Mouse (Mus musculus) Patski (cell line): ENCODE results near the gene Olfr99. TPM values are rescaled to one million over a fixed set of nuclear protein-coding genes. Genes with fewer than 3 reads are reported as not detected.

Experiments
- ATAC-seq: fragments of 100-300 bp; one replicate; pipeline ENCODE4 v1.8.0; 2021
- CTCF ChIA-PET: fragments of 350-600 bp; sonication (Branson Sonifier 250); formaldehyde crosslinking; loops from one replicate; lab custom pipeline; 2022; ENCODE audit warnings: inconsistent platforms; lab: Charles Lee
- POLR2A ChIA-PET: fragments of 350-600 bp; sonication (Branson Sonifier 250); formaldehyde crosslinking; loops from one replicate; lab custom pipeline; 2022; ENCODE audit warnings: antibody characterized with exemption, inconsistent platforms; lab: Charles Lee
- DNase-seq: peaks from one replicate; pipeline ENCODE4 v3.0.0-alpha.2; 2011; ENCODE audit warnings: low read depth, low spot score
- H3K27me3 ChIP-seq: fragments of 371-371 bp; one replicate; pipeline ENCODE4 v1.5.1; 2021
- CTCF ChIP-seq: fragments of 100-300 bp; IDR thresholded peaks from one replicate; pipeline ENCODE4 v1.5.1; 2021
- in situ Hi-C: fragments of 300-500 bp; cut with MboI; formaldehyde crosslinking; loops from 3 replicates; pipeline ENCODE4 v1.11.1; 2018; ENCODE audit warnings: low pct_unique_long_range_greater_than_20kb, mixed read lengths
- polyA plus RNA-seq: library from polyadenylated mRNA; unstranded; gene quantifications from one replicate; pipeline ENCODE4 v1.2.3, GENCODE M21; 2021

The Olfr99 gene
- 0.05 TPM for polyA plus RNA-seq

DNA sequence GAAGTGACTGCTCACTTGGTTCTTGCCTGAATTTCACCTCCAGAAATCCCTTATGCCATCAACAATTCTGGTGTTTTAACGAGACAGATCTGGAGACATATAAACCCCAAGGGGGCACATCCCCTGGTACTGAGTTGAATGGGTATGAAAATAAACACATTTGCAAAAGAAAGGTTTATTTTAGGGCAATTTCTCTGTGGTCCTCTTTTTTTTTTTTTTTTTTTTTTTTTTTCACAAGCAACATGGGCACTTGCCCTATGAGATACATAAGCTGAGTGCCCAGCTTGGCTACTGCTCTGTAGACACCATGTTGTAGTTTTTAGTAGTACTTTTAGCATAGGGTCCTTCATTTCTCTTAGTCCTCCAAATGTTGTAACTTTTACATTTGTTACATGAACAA lies at the start of gene Olfr99:
Gene Olfr99, minus strand, starts transcription at position 101 of the 400 bp plus-strand sequence.
- H3K27me3 ChIP-seq, result no peaks in the 10 kb centered on the region
- DNase-seq, result no peak
- ATAC-seq, result no peak
- in situ Hi-C loops, result no loop called here
- POLR2A ChIA-PET, result no interaction called here
- CTCF ChIA-PET, result no interaction called here
- TF ChIP-seq CTCF, result no peak

DNA sequence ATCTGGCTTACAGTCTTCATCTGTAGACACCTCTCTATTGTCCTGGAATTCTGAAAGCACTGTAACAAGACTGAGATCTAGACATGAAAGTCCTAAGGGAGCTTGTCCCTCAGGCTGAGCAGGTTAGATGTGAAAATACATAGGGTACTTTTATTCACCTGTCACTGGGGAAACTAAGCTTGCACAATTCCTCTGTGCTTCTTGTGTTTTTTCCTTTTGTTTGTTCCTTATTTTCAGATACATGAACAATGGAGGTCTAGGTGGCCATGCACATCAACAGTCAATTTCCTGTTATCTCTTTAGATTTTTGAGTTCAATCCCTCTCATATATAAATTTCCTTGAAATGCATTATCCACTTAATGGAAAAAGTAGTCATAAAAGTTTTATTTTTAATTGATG lies 33.7 kb upstream of the Olfr99 start, which contains the start of gene Olfr102:
Gene Olfr102, minus strand, starts transcription at position 101 of the 400 bp plus-strand sequence.
- DNase-seq, result no peak
- ChIA-PET CTCF (no interaction called here), POLR2A (no interaction called here)
- no peak for TF ChIP-seq CTCF
- H3K27me3 ChIP-seq, result no peaks in the 10 kb centered on the region
- no peak for ATAC-seq
- in situ Hi-C loops, result no loop called here

DNA sequence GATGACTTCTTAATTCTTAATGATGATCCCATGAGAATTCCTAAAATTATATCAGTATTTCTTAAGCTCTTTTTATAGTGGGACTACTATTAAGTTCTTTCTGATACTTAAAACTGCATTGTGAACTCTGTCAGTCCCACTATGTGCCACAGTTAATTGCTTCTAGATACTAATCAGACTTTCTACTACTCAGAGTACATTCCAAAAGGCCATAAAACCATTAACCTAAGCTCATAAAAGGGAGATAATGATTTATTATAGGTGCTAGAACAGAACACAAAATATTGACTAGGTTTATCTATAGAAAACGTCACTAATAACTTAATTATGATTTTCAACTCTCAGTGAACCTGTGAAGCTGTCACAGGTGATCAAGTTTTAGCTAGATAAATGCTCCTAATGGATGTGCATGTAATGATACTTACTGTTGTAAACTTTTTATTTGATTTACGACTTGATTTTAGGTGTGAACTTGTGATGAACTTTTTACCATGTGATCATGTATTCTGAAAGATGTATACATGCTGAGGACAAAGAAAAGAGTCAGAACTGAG lies 27.0 kb upstream of the Olfr99 start:
- ATAC-seq, result no peak
- no peak for TF ChIP-seq CTCF
- POLR2A ChIA-PET, result no interaction called here
- in situ Hi-C loops, result no loop called here
- CTCF ChIA-PET, result no interaction called here
- no peak for DNase-seq
- no peaks in the 10 kb centered on the region for H3K27me3 ChIP-seq

DNA sequence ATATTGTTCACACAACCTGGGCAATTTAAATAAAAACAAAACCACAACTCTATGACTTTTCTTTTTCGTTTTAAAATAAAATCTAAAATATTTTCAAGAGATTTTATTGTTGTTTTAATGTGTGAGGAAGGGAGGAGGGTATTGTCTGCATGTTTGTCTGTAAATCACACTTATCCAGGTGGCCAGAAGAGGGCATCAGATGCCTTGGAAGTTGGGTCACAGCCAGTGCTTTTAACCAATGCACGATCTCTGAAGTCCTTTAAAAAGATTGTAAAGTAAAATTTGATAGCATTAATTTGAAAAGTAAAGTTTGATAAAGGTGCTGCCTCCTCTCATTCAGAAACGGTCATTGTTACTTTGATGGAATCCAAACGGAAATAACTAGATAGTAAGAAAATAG lies 25.2 kb upstream of the Olfr99 start:
- CTCF ChIA-PET, result no interaction called here
- DNase-seq, result no peak
- ATAC-seq, result no peak
- H3K27me3 ChIP-seq, result no peaks in the 10 kb centered on the region
- POLR2A ChIA-PET, result interaction anchor here (0.6 kb wide), 1 partner anchor 1067 kb away, joined by 3 read pairs; no protein-coding TSS in a partner anchor
- in situ Hi-C loops, result no loop called here
- no peak for TF ChIP-seq CTCF

DNA sequence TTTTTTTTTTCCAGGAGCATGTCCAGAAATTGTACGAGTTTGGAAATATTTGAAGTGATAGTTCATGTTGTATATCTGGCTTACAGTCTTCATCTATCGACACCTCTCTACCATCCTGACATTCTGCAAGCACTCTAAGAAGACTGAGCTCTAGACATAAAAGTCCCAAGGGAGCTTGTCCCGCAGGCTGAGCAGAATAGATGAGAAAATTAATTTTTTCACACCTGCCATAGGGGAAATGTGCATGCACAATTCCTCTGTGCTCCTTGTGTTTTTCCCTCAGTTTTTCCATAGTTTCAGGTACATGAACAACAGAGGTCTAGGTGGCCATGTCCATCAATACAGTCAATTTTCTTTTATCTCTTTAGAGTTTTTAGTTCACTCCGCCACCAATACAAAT lies 21.0 kb upstream of the Olfr99 start, which contains the start of gene Olfr101:
Gene Olfr101, minus strand, starts transcription at position 101 of the 400 bp plus-strand sequence.
- TF ChIP-seq CTCF, result no peak
- POLR2A ChIA-PET, result no interaction called here
- in situ Hi-C loops, result no loop called here
- no peaks in the 10 kb centered on the region for H3K27me3 ChIP-seq
- DNase-seq, result no peak
- ATAC-seq, result no peak
- CTCF ChIA-PET, result interaction anchor here (1.4 kb wide), 1 partner anchor 62 kb away, joined by 3 read pairs; no protein-coding TSS in a partner anchor

DNA sequence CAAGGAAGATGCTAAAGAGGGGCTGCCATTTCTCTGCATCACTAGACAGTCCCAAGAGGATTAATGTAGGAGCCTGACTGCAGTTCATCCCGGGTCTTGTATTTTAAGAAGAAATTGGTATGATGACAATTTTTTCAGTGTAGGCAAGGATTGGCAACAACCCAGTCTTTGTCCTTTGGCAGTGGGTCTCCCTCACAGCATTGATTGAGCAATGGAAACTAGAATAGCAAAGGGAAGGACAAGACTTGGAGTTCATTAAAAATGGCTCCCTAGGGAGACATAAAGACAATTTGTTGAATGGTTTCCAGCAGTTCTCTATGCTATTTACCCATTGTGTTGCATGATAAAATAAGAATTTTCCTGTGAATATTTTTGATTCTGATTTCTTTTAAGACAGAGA lies 2.9 kb downstream of the Olfr99 start:
- in situ Hi-C loops, result no loop called here
- no peaks in the 10 kb centered on the region for H3K27me3 ChIP-seq
- DNase-seq (no peak), ATAC-seq (no peak)
- ChIA-PET CTCF (no interaction called here), POLR2A (no interaction called here)
- no peak for TF ChIP-seq CTCF

DNA sequence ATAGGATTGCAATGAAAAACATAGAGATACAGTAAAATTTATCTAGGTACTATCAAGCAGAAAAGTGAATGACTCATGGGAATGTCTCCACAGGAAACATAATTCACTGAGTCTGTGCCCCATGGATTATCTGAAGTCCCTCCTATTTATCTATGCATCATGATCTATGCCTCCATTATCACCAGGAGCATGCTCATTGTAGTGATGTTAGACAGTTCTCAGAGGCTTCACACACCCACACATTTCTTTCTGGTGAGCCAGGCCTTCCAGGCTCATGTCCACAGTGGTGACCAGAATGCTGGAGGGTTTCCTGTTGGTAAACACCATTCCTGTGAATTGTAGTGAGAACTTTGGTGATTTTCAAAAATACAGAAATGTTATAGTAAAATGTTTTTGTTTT lies 6.7 kb downstream of the Olfr99 start:
- in situ Hi-C loops, result no loop called here
- no peak for DNase-seq
- POLR2A ChIA-PET, result no interaction called here
- TF ChIP-seq CTCF, result no peak
- no peaks in the 10 kb centered on the region for H3K27me3 ChIP-seq
- ATAC-seq, result peak; percentile 57
- CTCF ChIA-PET, result no interaction called here

DNA sequence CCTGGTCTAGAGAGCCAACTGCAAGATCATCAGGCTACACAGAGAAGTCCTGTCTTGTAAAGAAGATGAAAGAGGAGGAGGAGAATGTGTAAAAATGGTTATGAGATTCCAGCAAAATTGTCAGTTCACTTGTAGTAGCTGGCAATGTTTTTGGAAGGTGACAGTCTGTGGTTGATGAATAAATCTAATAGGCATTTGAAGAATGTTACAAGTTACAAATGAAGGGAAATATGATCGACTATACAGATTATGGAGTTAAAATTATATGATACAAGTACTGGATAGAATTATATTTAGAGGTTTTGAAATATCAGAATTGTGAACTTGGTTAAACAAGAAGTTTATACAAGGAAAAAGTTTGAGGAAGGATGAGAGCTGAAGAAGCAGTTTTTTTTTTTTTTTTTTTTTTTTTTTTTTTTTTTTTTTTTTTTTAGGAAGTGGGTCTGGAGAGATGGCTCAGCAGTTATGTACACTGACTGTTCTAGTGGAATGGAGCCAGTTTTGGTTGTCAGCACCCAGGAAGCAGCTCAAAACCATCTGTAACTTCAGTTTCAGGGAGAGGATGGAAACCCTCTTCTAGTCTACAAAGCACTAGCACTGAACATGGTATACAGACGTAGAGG lies 7.5 kb downstream of the Olfr99 start:
- POLR2A ChIA-PET, result no interaction called here
- no peak for TF ChIP-seq CTCF
- CTCF ChIA-PET, result no interaction called here
- H3K27me3 ChIP-seq, result no peaks in the 10 kb centered on the region
- ATAC-seq (no peak), DNase-seq (no peak)
- in situ Hi-C loops, result no loop called here

DNA sequence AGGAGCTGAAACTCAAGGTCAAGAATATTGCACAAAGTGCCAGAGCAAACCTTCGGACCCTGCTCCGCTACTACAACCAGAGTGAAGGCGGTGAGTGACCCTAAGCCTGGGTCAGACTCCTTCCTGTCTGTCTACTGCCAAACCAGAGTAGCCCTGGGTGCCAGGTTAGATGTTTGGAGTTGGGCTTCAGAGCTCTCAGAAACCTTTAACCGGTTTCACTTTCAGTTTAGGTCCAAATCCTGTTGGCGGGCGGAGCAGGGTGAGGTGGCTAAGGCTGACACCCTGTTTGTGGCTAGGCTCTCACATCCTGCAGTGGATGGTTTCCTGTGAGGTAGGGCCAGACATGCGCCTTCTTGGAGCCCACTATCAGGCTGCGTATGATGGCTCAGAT lies 12.6 kb downstream of the Olfr99 start:
- in situ Hi-C loops, result no loop called here
- no peaks in the 10 kb centered on the region for H3K27me3 ChIP-seq
- no peak for TF ChIP-seq CTCF
- CTCF ChIA-PET, result no interaction called here
- DNase-seq (no peak), ATAC-seq (peak; percentile 21)
- POLR2A ChIA-PET, result no interaction called here

DNA sequence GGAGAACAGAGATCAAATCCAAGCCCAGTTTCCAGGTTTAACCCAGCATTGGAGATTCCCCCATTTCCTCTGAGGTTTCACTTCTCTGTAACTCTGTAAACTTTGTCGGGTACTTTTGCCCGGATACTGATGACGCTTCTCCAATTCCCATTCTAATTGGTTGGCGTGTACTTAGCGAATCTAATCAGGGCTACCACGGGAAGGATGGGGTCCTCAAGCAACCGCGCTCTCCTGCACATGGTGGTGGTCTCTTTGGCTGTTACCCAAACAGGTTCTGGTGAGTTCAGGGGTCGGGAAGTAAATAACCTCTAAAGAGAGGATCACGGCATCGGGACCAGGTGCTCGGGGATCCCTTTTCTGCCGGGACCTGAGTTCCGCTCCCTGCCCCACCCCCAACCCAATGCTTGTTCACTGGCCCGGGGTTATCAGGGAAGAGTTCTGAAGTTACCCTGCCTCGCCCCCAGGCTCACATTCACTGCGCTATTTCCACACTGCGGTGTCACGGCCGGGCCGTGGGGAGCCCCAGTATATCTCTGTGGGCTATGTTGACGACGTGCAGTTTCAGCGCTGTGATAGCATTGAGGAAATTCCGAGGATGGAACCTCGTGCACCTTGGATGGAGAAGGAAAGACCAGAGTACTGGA lies 13.1 kb downstream of the Olfr99 start, which contains the start of gene H2-M3:
Gene H2-M3, plus strand, starts transcription at position 163 of the 644 bp plus-strand sequence.
- ATAC-seq, result peak; percentile 99
- no peaks in the 10 kb centered on the region for H3K27me3 ChIP-seq
- peak; percentile 25 for DNase-seq
- in situ Hi-C loops, result no loop called here
- ChIA-PET CTCF (no interaction called here), POLR2A (no interaction called here)
- no peak for TF ChIP-seq CTCF

DNA sequence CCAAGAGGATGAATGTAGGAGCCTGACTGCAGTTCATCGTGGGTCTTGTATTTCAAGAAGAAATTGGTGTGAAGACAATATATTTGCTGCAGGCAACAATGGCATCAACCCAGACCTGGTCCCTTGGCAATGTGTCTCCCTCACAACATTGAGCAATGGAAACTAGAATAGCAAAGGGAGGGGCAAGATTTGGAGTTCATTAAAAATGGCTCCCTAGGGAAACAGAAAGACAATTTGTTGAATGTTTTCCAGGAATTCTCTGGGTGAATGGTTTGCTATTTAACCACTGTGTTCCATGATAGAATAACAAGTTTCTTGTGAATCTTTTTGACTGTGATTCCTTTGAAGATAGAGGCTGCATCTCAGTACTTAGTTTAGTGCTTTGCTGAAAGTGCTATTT lies 19.6 kb downstream of the Olfr99 start, which contains the start of gene Olfr98:
Gene Olfr98, minus strand, starts transcription at position 124 of the 400 bp plus-strand sequence.
- in situ Hi-C loops, result no loop called here
- POLR2A ChIA-PET, result interaction anchor here (0.6 kb wide), 1 partner anchor 241 kb away, joined by 3 read pairs; no protein-coding TSS in a partner anchor
- CTCF ChIA-PET, result no interaction called here
- no peak for DNase-seq
- TF ChIP-seq CTCF, result no peak
- no peak for ATAC-seq
- H3K27me3 ChIP-seq, result no peaks in the 10 kb centered on the region
